Mouse (Mus musculus) lung, postnatal 0 days (tissue): Measurements from ENCODE around the gene Rabif.

Experiments
- CTCF ChIP-seq: IDR thresholded peaks from 2 replicates; pipeline ENCODE4 v1.5.1; 2016; ENCODE audit warnings: antibody characterized with exemption, mild to moderate bottlenecking
- EP300 ChIP-seq: IDR thresholded peaks from 2 replicates; pipeline ENCODE4 v1.6.1; 2016; ENCODE audit warnings: antibody characterized with exemption, mild to moderate bottlenecking, control low read depth

DNA sequence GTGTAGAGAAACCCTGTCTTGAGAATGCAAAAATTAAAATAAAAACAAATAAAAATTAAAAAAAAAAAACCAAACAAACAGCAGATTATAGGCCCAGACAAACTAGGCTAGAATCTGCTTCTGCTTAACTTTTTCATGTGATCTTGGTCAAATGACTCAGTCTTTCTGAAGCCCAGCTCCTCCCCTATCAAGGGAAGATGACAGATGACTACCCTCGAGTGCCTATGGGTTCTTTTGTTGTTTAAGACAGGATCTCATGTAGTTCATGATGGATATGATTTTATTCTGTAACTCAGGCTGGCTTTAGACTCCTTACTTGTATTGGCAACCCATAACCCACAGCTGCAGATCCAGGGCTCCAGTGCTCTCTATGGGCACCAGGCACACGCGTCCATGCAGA is 57.4 kb downstream of the Rabif start:
- TF ChIP-seq CTCF: no peak
- no peak for TF ChIP-seq EP300
